Mouse (Mus musculus) kidney, adult 18-20 months (tissue): ENCODE results near the gene Susd2.
A peak's percentile ranks its signal among the peaks of the same experiment; 100 is the strongest.

Experiments
- DNase-seq: peaks from one replicate; pipeline ENCODE4 v3.0.0; 2021

Susd2 gene

GRCm38 (mm10) chr10:75616044-75616443, 27.8 kb downstream of the Susd2 start:
- no peak for DNase-seq

GRCm38 (mm10) chr10:75610486-75610885, 33.3 kb downstream of the Susd2 start:
- DNase-seq: no peak

DNA sequence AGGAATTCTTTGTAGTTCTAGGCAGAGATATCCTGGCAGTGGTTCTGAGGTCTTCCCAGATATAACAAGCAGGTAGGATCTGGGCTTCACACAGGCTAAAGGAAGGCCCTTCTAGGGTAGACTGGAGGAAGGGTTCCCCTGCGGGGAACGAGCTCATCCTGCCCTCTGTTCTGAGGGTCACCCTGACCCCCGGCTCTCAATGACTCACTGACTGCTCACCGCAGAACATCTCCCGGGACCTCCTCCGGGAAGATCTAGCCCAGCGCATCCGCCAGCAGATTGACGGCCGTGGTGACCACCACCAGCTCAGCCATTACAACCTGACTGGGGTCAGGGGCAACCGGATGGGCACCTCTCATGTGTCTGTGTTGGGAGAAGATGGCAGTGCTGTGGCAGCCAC, 34.8 kb downstream of the Susd2 start:
- no peak for DNase-seq

- no peak for DNase-seq
These were observed 36.6 kb downstream of the Susd2 start for GRCm38 (mm10) chr10:75607253-75607652.

DNA sequence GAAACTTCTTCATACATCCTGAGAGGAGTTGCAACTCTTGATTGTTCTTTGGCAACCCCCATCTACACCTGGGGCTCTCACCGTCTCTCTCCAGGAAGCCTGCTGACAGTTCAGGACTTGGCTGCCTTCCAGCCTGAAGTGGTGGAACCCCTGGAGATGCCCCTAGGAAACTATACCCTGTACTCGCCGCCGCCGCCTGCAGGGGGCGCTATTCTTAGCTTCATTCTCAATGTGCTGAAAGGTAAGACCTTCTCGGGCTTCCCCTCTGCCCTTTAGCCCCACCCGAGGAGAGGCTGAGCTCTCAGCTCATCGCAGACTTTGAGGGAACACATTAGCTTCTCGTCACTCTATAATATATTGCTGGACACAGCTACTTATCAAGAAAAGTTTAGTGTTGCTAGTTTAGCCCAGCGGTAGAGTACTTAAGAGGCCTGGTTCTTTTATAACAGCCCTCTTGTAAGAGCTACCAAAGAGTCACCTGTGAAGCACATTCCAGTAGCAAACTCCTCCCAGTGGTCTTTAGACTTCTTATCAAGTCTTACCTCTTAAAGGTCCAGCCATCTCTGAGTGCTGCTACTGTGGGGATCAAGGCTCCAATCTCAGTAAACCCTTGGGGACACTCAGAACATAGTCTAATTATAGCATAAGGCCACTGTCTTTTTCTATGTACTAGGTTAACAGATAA, 38.5 kb downstream of the Susd2 start:
- no peak for DNase-seq

GRCm38 (mm10) chr10:75600189-75600730, 43.5 kb downstream of the Susd2 start:
- DNase-seq: no peak

GRCm38 (mm10) chr10:75595981-75596380, 47.8 kb downstream of the Susd2 start:
- peak; percentile 34 for DNase-seq

DNA sequence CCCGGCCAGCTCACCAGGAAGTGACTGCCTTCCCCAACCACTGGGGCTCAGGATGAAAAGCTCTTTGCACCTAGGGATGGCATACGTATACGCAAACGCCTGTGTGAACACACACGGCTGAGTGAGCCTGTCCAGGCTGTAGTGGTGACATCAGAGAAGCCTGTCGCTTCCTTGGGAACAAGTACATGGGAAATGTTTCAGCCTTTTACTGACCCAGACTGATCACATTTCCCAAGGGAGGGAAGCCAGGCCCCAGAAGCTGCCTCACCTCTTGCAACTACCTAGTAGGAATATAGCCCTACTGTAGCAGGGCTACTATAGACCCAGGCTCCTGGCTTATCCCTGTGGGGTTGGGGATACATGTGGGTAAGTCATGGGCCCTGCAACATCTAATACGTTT, 51.2 kb downstream of the Susd2 start:
- no peak for DNase-seq

- DNase-seq: no peak
These were observed 52.5 kb downstream of the Susd2 start for GRCm38 (mm10) chr10:75591211-75591894.

DNA sequence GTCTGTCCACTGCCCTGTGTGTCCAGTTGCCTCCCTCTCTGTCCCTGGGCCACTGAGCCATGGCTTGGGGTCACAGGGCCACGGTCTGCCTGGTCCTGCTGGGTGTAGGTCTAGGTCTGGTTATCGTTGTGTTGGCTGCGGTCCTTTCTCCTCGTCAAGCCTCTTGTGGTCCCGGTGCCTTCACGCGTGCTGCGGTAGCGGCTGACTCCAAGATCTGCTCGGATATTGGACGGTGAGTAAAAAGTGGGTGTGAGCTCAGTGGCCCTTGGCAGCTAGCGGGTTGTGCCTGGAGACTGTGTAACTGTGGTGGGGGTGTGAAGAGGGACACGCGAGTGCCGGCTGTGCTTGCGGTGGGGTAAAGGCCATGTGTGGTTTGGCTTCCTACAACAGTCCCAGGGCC, 54.2 kb downstream of the Susd2 start:
- peak; percentile 34 for DNase-seq

DNA sequence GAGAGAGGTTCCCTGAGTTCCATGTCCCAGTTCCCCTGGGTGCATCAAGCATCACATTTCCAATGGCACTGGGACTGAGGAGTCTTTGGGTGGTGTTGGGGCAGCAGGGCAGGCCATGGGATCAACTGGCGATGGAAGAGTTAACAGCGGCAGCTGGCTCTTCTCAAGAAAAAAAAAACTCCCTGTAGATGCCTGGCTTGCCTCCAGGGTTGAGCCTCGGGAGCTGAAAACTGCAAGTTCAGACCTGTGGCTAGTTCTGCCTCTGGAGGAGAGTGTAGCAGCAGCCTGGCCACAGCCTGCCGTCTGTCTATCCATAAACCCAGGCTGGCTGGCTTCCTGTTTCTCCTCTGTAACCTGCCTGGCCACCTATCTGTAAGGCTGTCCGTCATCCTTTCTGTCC, 54.7 kb downstream of the Susd2 start, which contains the start of gene Ggt5:
Ggt5 (plus strand) TSS at position 212 of the 400 bp plus-strand sequence.
- DNase-seq: peak; percentile 64

DNA sequence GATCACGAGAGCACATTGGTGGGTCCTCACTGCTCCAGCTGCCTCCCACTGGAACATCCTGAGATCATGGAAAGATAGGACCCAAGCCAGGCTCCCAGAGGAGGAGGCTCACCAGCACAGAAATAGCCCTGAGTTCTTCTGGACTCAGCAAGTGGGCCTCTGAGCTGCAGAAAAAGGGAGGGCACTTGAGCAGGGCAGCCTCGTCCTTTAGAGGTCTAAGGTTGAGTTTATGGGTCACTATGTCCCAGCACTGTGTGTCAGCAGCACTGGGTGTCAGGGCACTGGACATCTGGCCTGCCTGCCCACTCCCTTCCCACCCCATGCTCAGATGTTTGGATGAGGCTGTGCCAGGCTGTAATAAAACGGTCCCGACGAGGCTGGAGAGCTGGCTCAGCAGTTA, 55.5 kb downstream of the Susd2 start:
- peak; percentile 46 for DNase-seq

DNA sequence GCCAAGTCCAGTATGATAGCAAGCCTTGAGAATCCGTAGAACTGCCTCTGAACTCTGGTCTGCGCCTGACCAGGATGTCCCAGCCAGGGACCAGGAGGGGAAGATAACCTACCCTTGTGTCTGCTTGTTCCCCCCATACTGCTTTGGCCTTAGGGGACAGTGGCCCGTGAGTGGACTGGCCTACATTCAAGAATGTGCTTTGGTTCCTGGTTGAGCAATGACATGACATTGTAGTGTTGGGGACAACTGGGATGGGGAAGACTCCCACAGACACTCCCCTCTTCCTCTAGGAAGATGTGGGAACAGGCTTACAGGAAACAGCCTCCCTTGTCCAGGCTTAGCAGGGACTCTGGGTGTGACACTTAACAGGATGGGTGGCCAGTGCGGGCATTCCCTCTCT, 56.0 kb downstream of the Susd2 start:
- DNase-seq: peak; percentile 36
